In the genomic region with DNA sequence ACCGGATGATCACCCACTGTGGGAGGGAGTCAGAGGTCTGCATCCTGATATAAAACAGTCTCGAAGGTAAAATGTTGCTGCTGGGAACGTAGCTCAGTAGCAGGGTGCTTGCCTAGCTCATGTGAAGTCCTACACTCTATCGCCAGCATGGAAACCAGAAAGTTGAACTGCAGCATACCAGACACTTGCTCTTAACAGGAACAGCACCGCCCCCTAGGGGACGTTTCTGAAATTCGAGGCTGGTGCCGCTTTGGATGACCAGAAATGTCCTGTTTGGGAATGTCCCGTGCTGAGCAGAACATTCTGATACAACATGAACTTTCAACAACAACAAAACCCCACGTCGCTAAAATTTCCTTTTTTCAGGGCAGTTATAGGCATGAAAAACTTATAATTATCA, we compare ENCODE assay signal across 8 mouse cellular contexts. TPM values are rescaled to one million over a fixed set of nuclear protein-coding genes. Genes with fewer than 3 reads are reported as not detected.
DNase-seq lines count a peak whose midpoint lies in the region; ATAC-seq and TF ChIP-seq lines count a peak whose summit lies in the region.
"Had no signal": no experiment of that assay in that cellular context is flagged by ENCODE, and none has a peak within 500 bp of the region (broad histone marks: within the 10 kb centered on the region; RNA-seq: fewer than 3 reads in every experiment).

No protein-coding gene starts in this region.

- 8% methylated on average over 11 of the region's 11 CpGs for WGBS in heart, embryonic 13.5 days

- peak; percentile 90 for TF ChIP-seq CTCF in E14TG2a.4 (conservative IDR thresholded peaks at IDR 0.05; ENCODE audit: low read length)

- H3K9me3 ChIP-seq in E14TG2a.4 (ENCODE audit: low read length), result no peaks in the 10 kb centered on the region
- no peaks in the 10 kb centered on the region for H3K9me3 ChIP-seq in heart, embryonic 13.5 days
- H3K9me3 ChIP-seq: midbrain, embryonic 12.5 days had no signal

- H3K9ac ChIP-seq in heart, embryonic 13.5 days, result peak overlapping the region; percentile 52; the same call in 1 of the 2 replicates
- H3K9ac ChIP-seq: midbrain, embryonic 12.5 days had no signal

- H3K36me3 ChIP-seq in E14TG2a.4 (ENCODE audit: insufficient read depth, low read length), result no peaks in the 10 kb centered on the region
- H3K36me3 ChIP-seq in heart, embryonic 13.5 days, result no peaks in the 10 kb centered on the region
- H3K36me3 ChIP-seq: midbrain, embryonic 12.5 days had no signal

- ATAC-seq in heart, embryonic 13.5 days (ENCODE audit: extremely low read depth, insufficient number of reproducible peaks, low FRiP score, low TSS enrichment), result no peak

- H3K4me1 ChIP-seq in E14TG2a.4 (replicated peaks; ENCODE audit: low read depth, low read length), result peaks cover 45% of the 10 kb centered on the region
- peaks cover 20% of the 10 kb centered on the region for H3K4me1 ChIP-seq in heart, embryonic 13.5 days

- H3K27ac ChIP-seq in heart, embryonic 13.5 days (replicated peaks), result 0 out of 2 replicates have a peak overlapping the region, but pooled peaks have one; percentile 56
- H3K27ac ChIP-seq: midbrain, embryonic 12.5 days had no signal

- 0 out of 2 replicates have a peak, but pooled peaks cover 2% of the 10 kb centered on the region for H3K27me3 ChIP-seq in E14TG2a.4 (ENCODE audit: insufficient read depth, low read length)
- peaks cover 3% of the 10 kb centered on the region; the same call in 1 of the 2 replicates for H3K27me3 ChIP-seq in heart, embryonic 13.5 days (replicated peaks)
- H3K27me3 ChIP-seq: midbrain, embryonic 12.5 days had no signal

- DNase-seq in adrenal gland, adult 2 months, result peak; percentile 93
- DNase-seq in embryo, embryonic 9.5 days (ENCODE audit: extremely low spot score), result peak; percentile 87
- DNase-seq in left cerebral cortex, adult 11 months (ENCODE audit: low spot score), result peak; percentile 82
- DNase-seq in lung, postnatal 4 days, result peak; percentile 88 to 93
- DNase-seq in spleen, adult 18-20 months, result peak; percentile 68 to 89

- no peak overlapping the region for H3K4me3 ChIP-seq in E14TG2a.4 (replicated peaks; ENCODE audit: low read length)
- H3K4me3 ChIP-seq in heart, embryonic 13.5 days, result no peak overlapping the region
- H3K4me3 ChIP-seq: midbrain, embryonic 12.5 days had no signal

- H3K4me2 ChIP-seq in heart, embryonic 13.5 days, result peak overlapping the region; percentile 40
- H3K4me2 ChIP-seq: midbrain, embryonic 12.5 days had no signal

RNA-seq across cellular contexts. Expression of gene Slc25a39, which starts 4.0 kb away (rescaled TPM):
- total RNA-seq in adrenal gland, adult 2 months (2021), result 100 to 1,000 TPM; 504 to 683 TPM
- polyA plus RNA-seq in adrenal gland, adult 2 months (2012; rRNA removed), result 1,025 and 1,107 TPM in 2 replicates
- polyA plus RNA-seq in heart, embryonic 13.5 days (2015; fragmentation: Nextera tagmentation; extraction: Ambion mirVana), result 287 and 294 TPM in 2 replicates

RNA-seq across cellular contexts. Expression of gene Grn, which starts 18.4 kb away (rescaled TPM):
- total RNA-seq in adrenal gland, adult 2 months (2021), result 100 to 1,000 TPM; 165 to 211 TPM
- 251 and 310 TPM in 2 replicates for polyA plus RNA-seq in adrenal gland, adult 2 months (2012; rRNA removed)
- 220 and 224 TPM in 2 replicates for polyA plus RNA-seq in heart, embryonic 13.5 days (2015; fragmentation: Nextera tagmentation; extraction: Ambion mirVana)

RNA-seq across cellular contexts. Expression of gene Rundc3a, which starts 18.5 kb away (rescaled TPM):
- 10 to 100 TPM; 36.8 to 51.7 TPM for total RNA-seq in adrenal gland, adult 2 months (2021)
- 46.3 and 77.5 TPM in 2 replicates for polyA plus RNA-seq in adrenal gland, adult 2 months (2012; rRNA removed)
- 1.1 and 1.7 TPM in 2 replicates for polyA plus RNA-seq in heart, embryonic 13.5 days (2015; fragmentation: Nextera tagmentation; extraction: Ambion mirVana)

RNA-seq across cellular contexts. Expression of gene Fam171a2, which starts 35.8 kb away (rescaled TPM):
- total RNA-seq in adrenal gland, adult 2 months (2021), result 1 to 10 TPM; 2.8 to 8.3 TPM
- polyA plus RNA-seq in adrenal gland, adult 2 months (2012; rRNA removed), result 18.1 and 22.9 TPM in 2 replicates
- polyA plus RNA-seq in heart, embryonic 13.5 days (2015; fragmentation: Nextera tagmentation; extraction: Ambion mirVana), result 2.8 and 2.9 TPM in 2 replicates

RNA-seq across cellular contexts. Expression of gene Slc4a1, which starts 45.7 kb away (rescaled TPM):
- total RNA-seq in adrenal gland, adult 2 months (2021), result under 1 TPM; 0.35 to 0.49 TPM
- 0.02 TPM in 1 of 2 replicates, not detected in the other for polyA plus RNA-seq in adrenal gland, adult 2 months (2012; rRNA removed)
- polyA plus RNA-seq in heart, embryonic 13.5 days (2015; fragmentation: Nextera tagmentation; extraction: Ambion mirVana), result 47.2 and 59.5 TPM in 2 replicates

Comparison
In these comparisons a context has a peak if more than half of its experiments do, and no peak if none do; other contexts are left out.
1. RNA of gene Rundc3a, which starts 18.5 kb away (polyA plus RNA-seq): 46.3 to 77.5 TPM in adrenal gland, adult 2 months; 1.1 to 1.7 TPM in heart, embryonic 13.5 days; every median in the first group is over 10 times any median in the second.
2. Peak in every context shown above with its lines, with median percentiles within 50 percentile points of each other: DNase-seq.